Mouse (Mus musculus) adipocyte (in vitro differentiated cells): Measurements from ENCODE around the gene Samd4.
"Not testable (repeated sequence)": the region's sequence is repeated elsewhere in the genome, so short reads cannot be mapped to it uniquely, and the experiment has no call there.

Experiments used
- DNase-seq: peaks from one replicate; pipeline ENCODE4 v3.0.0-alpha.2; 2016; ENCODE audit warnings: low spot score

The Samd4 gene

DNA sequence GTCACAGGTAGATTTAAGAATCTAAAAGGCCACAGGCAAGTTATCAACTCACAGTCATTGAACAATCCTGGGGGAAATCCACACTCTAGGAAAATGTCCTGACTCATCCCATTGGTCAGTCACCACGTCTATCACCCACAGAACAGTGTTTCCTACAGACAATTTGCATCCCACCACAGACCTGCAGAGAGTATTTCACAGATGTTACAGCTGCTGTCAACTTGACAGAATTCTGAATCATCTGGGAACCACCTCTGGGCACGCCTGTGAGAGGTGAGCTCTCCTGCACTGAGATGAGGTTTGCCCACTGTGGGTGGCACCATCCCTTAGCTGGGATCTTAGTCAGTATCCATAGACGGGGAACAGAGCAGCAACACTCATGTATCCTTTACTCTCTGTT is 224.8 kb downstream of the Samd4 start:
- DNase-seq: no peak

DNA sequence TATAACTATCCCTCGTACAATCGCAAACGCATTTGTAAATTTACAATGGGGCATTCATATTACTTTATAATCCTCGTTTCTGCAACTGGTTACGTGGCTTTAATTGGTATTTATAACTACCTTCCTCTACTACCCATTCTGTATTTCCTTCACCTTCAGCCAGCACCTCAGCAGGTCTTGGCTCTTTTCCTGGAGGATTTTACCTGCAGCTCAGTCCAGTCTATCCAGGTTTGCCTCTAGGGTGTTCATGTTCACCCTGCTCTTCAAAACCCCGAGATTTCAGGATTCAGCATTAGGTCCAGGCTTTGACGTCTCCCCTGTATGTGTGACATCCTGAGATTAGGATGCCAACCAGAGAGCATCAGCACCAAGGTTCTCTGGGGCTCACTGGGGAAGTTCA is 227.7 kb downstream of the Samd4 start:
- DNase-seq: not testable (repeated sequence)

DNA sequence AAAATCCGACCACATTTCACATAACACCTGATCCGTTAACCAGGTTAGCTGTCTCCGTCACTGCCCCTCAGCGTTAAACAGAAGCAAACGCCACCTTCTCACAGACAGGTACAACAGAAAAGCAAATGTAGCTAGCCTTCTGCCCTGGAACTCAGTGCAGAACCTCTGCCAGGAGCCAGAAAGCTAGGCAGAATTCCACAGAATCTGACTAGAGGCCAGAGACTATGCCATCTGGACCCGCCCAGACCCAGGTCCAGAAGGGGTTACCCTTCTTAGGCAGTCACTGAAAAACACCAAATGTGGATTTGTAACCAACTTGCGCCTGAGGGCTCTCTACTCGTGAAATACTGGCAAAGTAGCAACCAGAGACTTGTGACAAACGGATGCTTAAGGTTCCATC is 228.7 kb downstream of the Samd4 start:
- no peak for DNase-seq

DNA sequence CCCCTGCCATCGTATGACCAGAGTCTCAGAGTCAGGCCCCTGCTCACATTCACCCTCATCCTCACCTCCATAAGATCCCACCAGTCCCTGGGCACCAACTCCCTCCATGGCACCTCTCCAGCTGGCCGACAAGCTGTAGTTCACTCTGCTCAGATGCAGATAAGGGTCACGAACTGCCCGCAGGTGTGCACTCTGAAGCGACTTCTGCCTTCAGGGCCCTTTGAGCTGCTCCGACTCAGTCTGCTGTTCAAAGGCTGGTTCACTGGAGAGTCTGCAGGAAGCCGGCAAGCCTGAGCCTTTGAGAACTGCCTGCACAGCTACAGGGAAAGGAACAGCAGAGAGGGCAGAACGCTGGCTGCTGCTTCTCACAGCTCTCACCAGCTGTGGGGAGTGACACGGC is 232.5 kb downstream of the Samd4 start:
- DNase-seq: no peak

DNA sequence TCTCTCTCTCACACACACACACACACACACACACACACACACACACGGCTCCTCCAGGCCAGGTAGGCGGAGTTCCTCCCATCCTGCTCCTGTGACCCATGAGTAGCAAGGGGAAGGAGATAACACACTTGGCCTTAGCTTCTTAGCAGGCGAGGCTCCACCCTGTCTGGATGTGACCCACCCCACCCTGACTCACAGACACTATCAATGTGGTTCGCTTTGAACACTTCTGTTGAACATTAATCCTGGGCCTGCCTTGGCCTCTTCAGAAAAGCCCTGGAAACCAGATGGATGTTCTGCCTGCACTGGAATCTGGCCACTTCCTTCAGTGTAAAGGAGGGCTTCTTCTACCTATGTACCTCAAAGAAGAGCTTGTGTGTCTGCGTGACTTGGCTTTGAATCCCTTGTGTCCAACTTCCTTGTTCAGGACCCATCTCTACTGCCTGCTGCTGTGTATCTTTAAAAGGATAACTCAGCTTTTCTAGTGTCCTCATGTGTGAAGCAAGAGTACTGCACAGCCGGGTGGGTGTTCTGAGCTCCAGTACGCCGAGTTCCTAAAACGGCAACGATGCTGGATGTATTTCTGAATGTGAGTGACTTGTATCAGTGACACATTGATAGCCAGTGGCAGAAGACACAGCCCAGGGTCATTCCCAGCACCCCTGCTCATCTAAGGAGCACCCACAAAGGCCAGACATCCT is 233.6 kb downstream of the Samd4 start:
- DNase-seq: no peak

DNA sequence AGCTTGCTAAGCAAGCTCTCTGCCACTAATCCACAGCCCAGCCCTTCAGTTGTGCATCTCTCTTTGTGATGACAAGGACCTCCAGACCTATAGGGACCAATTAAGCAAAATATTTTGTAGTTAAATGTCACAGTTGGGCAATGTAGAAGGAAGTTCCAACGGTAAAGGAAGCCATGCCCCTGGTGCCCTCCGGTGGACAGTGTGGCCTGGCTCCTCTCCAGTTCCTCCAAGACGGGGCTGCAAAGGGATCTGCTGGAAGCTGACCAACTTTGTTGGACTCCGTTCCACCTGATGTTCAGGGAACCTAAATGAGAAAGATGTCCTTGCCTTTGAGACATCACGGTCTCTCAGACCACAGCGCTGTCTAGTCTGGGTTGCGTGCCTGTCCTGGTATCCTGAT is 234.9 kb downstream of the Samd4 start:
- no peak for DNase-seq

DNA sequence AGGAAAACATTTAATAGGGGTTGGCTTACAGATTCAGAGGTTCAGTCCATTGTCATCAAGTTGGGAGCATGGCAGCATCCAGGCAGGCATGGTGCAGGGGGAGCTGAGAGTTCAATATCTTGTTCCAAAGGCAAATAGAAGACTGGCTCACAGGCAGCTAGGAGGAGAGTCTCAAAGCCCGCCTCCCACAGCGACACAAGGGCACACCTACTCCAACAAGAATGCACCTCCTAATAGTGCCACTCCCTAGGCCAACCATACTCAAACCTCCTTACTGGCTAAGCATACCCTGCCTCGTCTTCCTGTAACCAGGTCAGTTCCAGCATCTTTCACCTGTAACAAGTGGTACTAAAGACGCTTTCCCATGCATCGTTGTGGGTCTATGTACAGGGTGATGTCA is 245.3 kb downstream of the Samd4 start:
- no peak for DNase-seq

DNA sequence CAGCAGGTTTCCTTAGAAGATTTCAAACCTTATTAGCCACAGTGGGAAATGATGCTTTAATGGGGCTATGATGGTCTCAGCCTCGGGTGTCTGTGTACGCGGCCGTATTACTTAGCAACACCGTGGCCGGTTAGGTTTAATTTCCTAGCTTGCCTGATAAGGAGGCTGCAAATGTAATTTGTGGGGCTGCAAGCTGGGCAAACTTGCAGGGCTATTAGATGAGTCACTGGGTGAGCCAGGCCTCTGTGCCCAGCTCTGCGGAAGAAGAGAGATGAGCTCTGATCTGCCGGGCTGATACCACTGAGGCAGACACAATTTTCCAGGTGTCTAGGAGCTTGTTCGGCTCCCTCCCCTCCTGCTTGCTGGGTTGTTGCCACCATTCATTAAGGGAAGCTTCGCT is 251.3 kb downstream of the Samd4 start:
- no peak for DNase-seq

DNA sequence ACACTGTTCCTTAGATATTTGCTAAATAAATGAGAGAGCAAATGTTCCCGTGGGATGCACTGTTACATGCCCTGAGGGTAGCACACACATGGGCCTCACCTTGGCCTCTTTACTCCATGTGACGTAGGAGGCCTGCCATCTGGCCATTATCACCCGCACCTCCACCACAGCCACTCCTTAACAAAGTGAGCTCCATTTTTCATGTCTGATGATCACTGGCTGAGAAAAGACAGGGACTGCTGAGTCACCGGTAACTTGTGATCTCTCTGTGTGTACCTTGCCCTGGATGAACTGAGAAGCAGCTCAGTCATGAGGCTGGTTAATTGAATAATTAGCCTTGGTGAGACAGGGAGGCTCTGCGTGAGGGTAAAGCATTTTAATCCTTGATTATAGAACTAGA is 254.0 kb downstream of the Samd4 start:
- no peak for DNase-seq

DNA sequence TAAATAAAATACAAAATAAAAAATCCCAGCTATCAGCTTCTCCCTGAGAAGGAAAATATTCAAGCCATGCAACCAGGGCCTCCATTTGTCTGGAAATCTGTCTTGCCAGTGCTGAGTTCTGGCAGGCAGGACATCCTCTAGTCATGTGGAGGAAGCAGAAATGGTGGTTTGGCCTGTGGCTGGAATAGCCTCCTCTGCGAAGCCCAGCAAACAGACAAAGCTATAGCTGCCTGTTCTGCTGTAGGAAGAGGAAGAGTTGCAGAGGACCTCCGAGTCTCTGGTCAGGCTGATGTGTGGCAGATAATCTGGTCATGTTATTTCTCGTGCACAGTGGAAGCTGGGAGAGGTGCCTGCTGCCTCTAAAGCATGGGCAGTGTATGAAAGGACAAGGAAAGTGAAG is 256.2 kb downstream of the Samd4 start:
- no peak for DNase-seq

DNA sequence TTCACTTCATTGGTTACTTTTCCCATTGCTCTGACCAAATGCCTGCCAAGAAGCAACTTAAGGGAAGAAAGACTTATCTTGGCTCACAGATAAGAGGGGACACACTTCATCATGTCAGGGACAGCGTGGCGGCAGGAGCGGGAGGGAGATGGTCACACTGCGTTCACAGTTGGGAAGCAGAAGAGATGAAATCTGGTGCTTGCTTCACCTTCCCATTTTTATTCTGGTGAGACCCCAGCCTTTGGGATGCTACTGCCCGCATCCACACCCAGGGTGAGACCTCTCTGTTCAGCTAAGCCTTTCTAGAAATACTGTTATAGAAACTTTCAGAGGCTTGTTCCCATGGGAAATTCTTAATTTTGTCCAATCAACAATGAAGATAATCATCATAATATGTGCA is 261.7 kb downstream of the Samd4 start:
- no peak for DNase-seq

DNA sequence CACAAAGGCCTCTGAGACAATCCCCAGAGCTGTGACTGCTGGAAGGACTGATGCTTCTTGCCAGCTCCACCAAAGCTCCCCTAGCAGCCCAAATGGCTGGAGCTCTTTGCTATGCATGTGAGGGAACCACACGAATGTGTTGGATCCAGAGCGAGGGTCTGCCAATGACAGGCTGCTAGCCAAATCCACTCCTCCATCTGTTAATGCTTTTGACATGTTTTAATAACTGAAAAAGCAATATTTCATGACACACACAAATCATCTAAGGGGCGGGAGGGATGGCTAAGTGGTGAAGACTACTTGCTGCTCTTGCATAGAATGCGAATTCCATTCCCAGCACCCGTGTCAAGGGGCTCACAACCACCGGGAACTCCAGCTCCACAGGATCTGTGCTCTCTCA is 268.7 kb downstream of the Samd4 start:
- DNase-seq: no peak

DNA sequence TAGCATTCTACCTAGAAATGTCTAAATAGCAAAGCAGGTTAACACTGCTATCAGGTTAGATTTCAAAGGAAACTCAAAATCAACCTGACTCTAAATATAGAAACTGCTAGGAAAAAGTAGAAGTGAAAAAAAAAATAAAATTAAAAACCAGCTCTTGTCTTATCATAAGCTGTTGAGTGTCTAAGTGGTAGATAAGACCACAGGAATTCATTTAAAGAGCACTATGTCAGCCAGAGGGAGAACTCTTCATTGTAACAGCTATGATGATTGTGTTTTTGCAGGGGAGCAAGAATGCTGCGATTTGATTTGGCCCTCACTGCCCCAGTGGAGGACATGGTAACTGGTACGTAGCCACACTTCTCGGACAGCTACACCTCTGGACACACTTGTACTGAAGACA is 271.6 kb downstream of the Samd4 start:
- no peak for DNase-seq
